Mouse (Mus musculus) intestine, embryonic 14.5 days (tissue): ENCODE data around the gene Large1. TPM values are rescaled to one million over a fixed set of nuclear protein-coding genes. Genes with fewer than 3 reads are reported as not detected.
"Not testable (repeated sequence)": the region's sequence is repeated elsewhere in the genome, so short reads cannot be mapped to it uniquely, and the experiment has no call there.

Experiments used
- ATAC-seq: fragments of 200-750 bp; cut with Nextera tagmentation; replicated peaks from 2 replicates; pipeline ENCODE4 v1.8.0; 2017; ENCODE audit warnings: low read depth, moderate number of reproducible peaks, moderate TSS enrichment, moderate library complexity; ENCODE audit not compliant: low FRiP score, low TSS enrichment
- DNase-seq: peaks from one replicate; pipeline ENCODE4 v3.0.0-alpha.2; 2018; ENCODE audit warnings: low spot score
- H3K27ac ChIP-seq: fragments of 300-500 bp; sonication (generic); 2 replicates; pipeline ENCODE4 v1.5.1; 2014; ENCODE audit warnings: low read depth, mild to moderate bottlenecking, control low read depth
- H3K27me3 ChIP-seq: fragments of 300-500 bp; sonication (generic); replicated peaks from 2 replicates; pipeline ENCODE4 v1.6.1; 2014; ENCODE audit warnings: low read length, control low read depth; ENCODE audit not compliant: control insufficient read depth, insufficient read depth
- H3K36me3 ChIP-seq: fragments of 300-500 bp; sonication (generic); 2 replicates; pipeline ENCODE4 v1.6.1; 2014; ENCODE audit warnings: low read length, control low read depth; ENCODE audit not compliant: control insufficient read depth, insufficient read depth
- H3K4me1 ChIP-seq: fragments of 300-500 bp; sonication (generic); replicated peaks from 2 replicates; pipeline ENCODE4 v1.6.1; 2014; ENCODE audit warnings: low read length, control low read depth, mixed read lengths; ENCODE audit not compliant: control insufficient read depth, insufficient read depth
- H3K4me2 ChIP-seq: fragments of 300-500 bp; sonication (generic); 2 replicates; pipeline ENCODE4 v1.6.1; 2014; ENCODE audit warnings: low read length
- H3K4me3 ChIP-seq: fragments of 300-500 bp; sonication (generic); 2 replicates; pipeline ENCODE4 v1.5.1; 2014; ENCODE audit warnings: low read depth, low read length, control low read depth, mixed read lengths
- H3K9ac ChIP-seq: fragments of 300-500 bp; sonication (generic); 2 replicates; pipeline ENCODE4 v1.6.1; 2014; ENCODE audit warnings: mild to moderate bottlenecking, low read length
- H3K9me3 ChIP-seq: fragments of 300-500 bp; sonication (generic); 2 replicates; pipeline ENCODE4 v1.6.1; 2016; ENCODE audit warnings: low read length, control low read depth; ENCODE audit not compliant: control insufficient read depth
- WGBS: fragments of 180-500 bp; shearing (Covaris S2); extraction: QIAGEN DNeasy Blood & Tissue Kit; methylation state at CpG from one replicate; pipeline ENCODE4 v1.1.7; 2014; 5-methylcytosine and 5-hydroxymethylcytosine counted together
- polyA plus RNA-seq: library from polyadenylated mRNA; unstranded; fragments of >200 nt; fragmentation: Nextera tagmentation; extraction: Ambion mirVana; gene quantifications from 2 replicates; pipeline ENCODE4 v1.2.1, GENCODE M21; 2014

The Large1 gene
- polyA plus RNA-seq, 1 experiment from 2014 or later = 14.6 TPM

- Histone ChIP-seq H3K27me3 (no peaks in the 10 kb centered on the region), H3K4me3 (no peak overlapping the region), H3K9ac (no peak overlapping the region), H3K4me1 (no peaks in the 10 kb centered on the region), H3K9me3 (no peaks in the 10 kb centered on the region), H3K36me3 (no peaks in the 10 kb centered on the region), H3K4me2 (no peak overlapping the region), H3K27ac (no peak overlapping the region)
- DNase-seq = no peak
- no peak for ATAC-seq
- WGBS = 65% methylated on average over 2 of the region's 2 CpGs
Measured at GRCm38 (mm10) chr8:73289831-73290230, 63.5 kb downstream of the Large1 start.

- Histone ChIP-seq H3K36me3 (no peaks in the 10 kb centered on the region), H3K9ac (no peak overlapping the region), H3K4me2 (no peak overlapping the region), H3K4me1 (no peaks in the 10 kb centered on the region), H3K4me3 (no peak overlapping the region), H3K27ac (no peak overlapping the region), H3K9me3 (no peaks in the 10 kb centered on the region), H3K27me3 (no peaks in the 10 kb centered on the region)
- no peak for ATAC-seq
- no peak for DNase-seq
- WGBS = 95% methylated on average over 4 of the region's 4 CpGs
Measured at GRCm38 (mm10) chr8:73281996-73282395, 71.3 kb downstream of the Large1 start.

GRCm38 (mm10) chr8:73276015-73276414 lies 77.3 kb downstream of the Large1 start:
- no peaks in the 10 kb centered on the region for H3K27me3 ChIP-seq
- no peak overlapping the region for H3K4me3 ChIP-seq
- ATAC-seq (no peak), DNase-seq (no peak)
- H3K36me3 ChIP-seq = no peaks in the 10 kb centered on the region
- no peak overlapping the region for H3K27ac ChIP-seq
- 84% methylated on average over 4 of the region's 4 CpGs for WGBS
- no peak overlapping the region for H3K4me2 ChIP-seq
- no peaks in the 10 kb centered on the region for H3K4me1 ChIP-seq
- H3K9ac ChIP-seq = no peak overlapping the region
- no peaks in the 10 kb centered on the region for H3K9me3 ChIP-seq

GRCm38 (mm10) chr8:73275445-73275844 lies 77.9 kb downstream of the Large1 start:
- H3K9ac ChIP-seq, H3K36me3 ChIP-seq, DNase-seq, H3K4me3 ChIP-seq, H3K9me3 ChIP-seq, H3K4me1 ChIP-seq, ATAC-seq, H3K27ac ChIP-seq, H3K27me3 ChIP-seq, H3K4me2 ChIP-seq: not testable (repeated sequence)
- 67% methylated on average over 4 of the region's 4 CpGs for WGBS

GRCm38 (mm10) chr8:73273150-73273549 lies 80.2 kb downstream of the Large1 start:
- Histone ChIP-seq H3K9ac (no peak overlapping the region), H3K36me3 (no peaks in the 10 kb centered on the region), H3K4me2 (no peak overlapping the region), H3K27me3 (no peaks in the 10 kb centered on the region), H3K4me1 (no peaks in the 10 kb centered on the region), H3K27ac (no peak overlapping the region), H3K4me3 (no peak overlapping the region), H3K9me3 (no peaks in the 10 kb centered on the region)
- ATAC-seq (no peak), DNase-seq (no peak)

GRCm38 (mm10) chr8:73270991-73271390 lies 82.3 kb downstream of the Large1 start:
- Histone ChIP-seq H3K27ac (no peak overlapping the region), H3K27me3 (no peaks in the 10 kb centered on the region), H3K4me3 (no peak overlapping the region), H3K4me1 (no peaks in the 10 kb centered on the region), H3K9ac (no peak overlapping the region), H3K4me2 (no peak overlapping the region), H3K36me3 (no peaks in the 10 kb centered on the region), H3K9me3 (no peaks in the 10 kb centered on the region)
- DNase-seq = no peak
- ATAC-seq = no peak

GRCm38 (mm10) chr8:73257981-73258380 lies 95.4 kb downstream of the Large1 start:
- H3K4me1 ChIP-seq = no peaks in the 10 kb centered on the region
- no peak overlapping the region for H3K27ac ChIP-seq
- no peak overlapping the region for H3K4me3 ChIP-seq
- WGBS = 81% methylated on average over 2 of the region's 2 CpGs
- no peak overlapping the region for H3K4me2 ChIP-seq
- H3K9ac ChIP-seq = no peak overlapping the region
- H3K27me3 ChIP-seq = no peaks in the 10 kb centered on the region
- H3K9me3 ChIP-seq = peaks cover 10% of the 10 kb centered on the region
- ATAC-seq (no peak), DNase-seq (no peak)
- H3K36me3 ChIP-seq = no peaks in the 10 kb centered on the region

GRCm38 (mm10) chr8:73244186-73244585 lies 109.2 kb downstream of the Large1 start:
- 91% methylated on average over 3 of the region's 3 CpGs for WGBS
- Histone ChIP-seq H3K27ac (no peak overlapping the region), H3K9me3 (peaks cover 3% of the 10 kb centered on the region; the same call in 1 of the 2 replicates), H3K9ac (no peak overlapping the region), H3K36me3 (no peaks in the 10 kb centered on the region), H3K27me3 (no peaks in the 10 kb centered on the region), H3K4me1 (no peaks in the 10 kb centered on the region), H3K4me3 (no peak overlapping the region), H3K4me2 (no peak overlapping the region)
- DNase-seq (no peak), ATAC-seq (no peak)

GRCm38 (mm10) chr8:73242066-73242465 lies 111.3 kb downstream of the Large1 start:
- no peak overlapping the region for H3K4me3 ChIP-seq
- no peak overlapping the region for H3K4me2 ChIP-seq
- no peaks in the 10 kb centered on the region for H3K27me3 ChIP-seq
- 77% methylated on average over 1 of the region's 1 CpGs for WGBS
- no peaks in the 10 kb centered on the region for H3K4me1 ChIP-seq
- peaks cover 3% of the 10 kb centered on the region; the same call in 1 of the 2 replicates for H3K9me3 ChIP-seq
- H3K9ac ChIP-seq = no peak overlapping the region
- H3K36me3 ChIP-seq = no peaks in the 10 kb centered on the region
- DNase-seq (no peak), ATAC-seq (no peak)
- no peak overlapping the region for H3K27ac ChIP-seq
